Mouse (Mus musculus) myocyte (in vitro differentiated cells): ENCODE measurements around the gene Heatr3.
A peak's percentile ranks its signal among the peaks of the same experiment; 100 is the strongest.

ENCODE experiments used
- E2F4 ChIP-seq: IDR thresholded peaks from one replicate; pipeline ENCODE4 v1.6.1; 2011; ENCODE audit warnings: mild to moderate bottlenecking, control low read depth, moderate library complexity; ENCODE audit not compliant: insufficient read depth
- MAX ChIP-seq: IDR thresholded peaks from one replicate; pipeline ENCODE4 v1.6.1; 2011; ENCODE audit warnings: low read depth, mild to moderate bottlenecking, control low read depth
- POLR2A ChIP-seq: IDR thresholded peaks from one replicate; pipeline ENCODE4 v1.6.1; 2011; ENCODE audit warnings: low read depth, mild to moderate bottlenecking, control low read depth, moderate library complexity; ENCODE audit not compliant: insufficient read length
- REST ChIP-seq: IDR thresholded peaks from one replicate; pipeline ENCODE4 v1.6.1; 2011; ENCODE audit warnings: mild to moderate bottlenecking, control low read depth, moderate library complexity; ENCODE audit not compliant: insufficient read depth, insufficient read length
- TCF12 ChIP-seq: IDR thresholded peaks from one replicate; pipeline ENCODE4 v1.6.1; 2011; ENCODE audit warnings: mild to moderate bottlenecking, control low read depth; ENCODE audit not compliant: poor library complexity, insufficient read depth, severe bottlenecking

- TF ChIP-seq POLR2A (peak; percentile 88), E2F4 (no peak), REST (no peak), MAX (no peak), TCF12 (no peak)
Observed at GRCm38 (mm10) chr8:88137748-88138484, at the start of gene Heatr3.
